Mouse (Mus musculus): ENCODE measurements around the gene Rtn4r. TPM values are rescaled to one million over a fixed set of nuclear protein-coding genes. Genes with fewer than 3 reads are reported as not detected.
A peak's percentile ranks its signal among the peaks of the same experiment; 100 is the strongest.

The Rtn4r gene
- total and polyA plus RNA-seq, 3 experiments = 0.04 TPM; not detected in 2

DNA sequence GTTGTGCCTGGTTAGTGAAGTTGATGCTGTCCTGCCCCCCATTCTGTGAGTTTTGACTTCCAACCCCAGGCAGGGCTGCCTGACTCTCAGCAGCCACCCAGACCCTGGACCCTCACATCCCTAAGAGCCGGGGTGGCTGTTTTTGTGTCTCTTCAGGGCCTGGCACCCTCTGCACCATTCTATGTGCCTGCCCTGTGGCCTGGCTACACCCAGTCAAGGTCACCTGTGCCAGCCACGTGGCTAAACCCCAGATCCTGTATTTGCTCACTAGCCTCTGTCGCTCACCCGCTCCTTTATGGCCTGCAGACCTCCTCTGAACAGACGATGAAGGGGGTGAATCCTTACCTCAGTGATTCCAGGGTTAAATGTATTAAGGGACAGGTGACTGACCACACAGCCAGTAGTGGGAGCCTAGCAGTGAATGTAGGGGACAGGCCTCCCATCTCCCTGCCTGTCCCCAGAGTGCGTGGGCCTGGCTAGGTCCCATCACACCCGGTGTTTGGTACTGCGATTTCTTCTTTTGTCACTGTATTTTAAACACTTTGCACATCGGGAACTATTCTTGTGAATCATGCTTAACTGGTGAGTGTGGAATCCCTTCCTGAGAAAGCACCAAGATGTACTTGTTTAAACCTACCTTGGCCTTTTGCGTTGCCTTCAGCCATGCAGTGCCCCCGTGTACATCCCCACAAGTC lies 4.0 kb downstream of the Rtn4r start:
- DNase-seq (ENCODE audit: low read depth, low spot score) = no peak
- Histone ChIP-seq H3K27me3 (ENCODE audit: control insufficient read depth in 1 of 2, insufficient read depth in 2 of 2, low read length in 2 of 2) (peaks cover 0 to 11% of the 10 kb centered on the region in 2 experiments; a peak in 2 of 4 replicates), H3K4me3 (ENCODE audit: control insufficient read depth in 1 of 2, insufficient read depth in 1 of 2, low read depth in 2 of 2, low read length in 2 of 2) (no peak overlapping the region), H3K27ac (ENCODE audit: control insufficient read depth, low read depth, low read length) (no peak overlapping the region), H3K9me3 (replicated peaks; ENCODE audit: insufficient read depth, low read length) (no peaks in the 10 kb centered on the region), H3K4me1 (ENCODE audit: control insufficient read depth in 1 of 2, insufficient read depth in 2 of 2, low read length in 2 of 2) (0 out of 4 replicates have a peak, but pooled peaks cover 0 to 2% of the 10 kb centered on the region in 2 experiments), H3K36me3 (ENCODE audit: control insufficient read depth in 1 of 2, insufficient read depth in 2 of 2, low read length in 2 of 2) (no peaks in the 10 kb centered on the region; a peak in 1 of 4 replicates), H3K79me2 (ENCODE audit: control insufficient read depth, insufficient read depth, low read length, poor library complexity) (no peaks in the 10 kb centered on the region), H3K9ac (ENCODE audit: control insufficient read depth, low read depth, low read length, poor library complexity, severe bottlenecking) (no peak overlapping the region)
- TF ChIP-seq MYB (IDR thresholded peaks at IDR 0.05; ENCODE audit: low read depth, low read length) (no peak), SMC3 (IDR thresholded peaks at IDR 0.05; ENCODE audit: low read depth, low read length) (no peak)

DNA sequence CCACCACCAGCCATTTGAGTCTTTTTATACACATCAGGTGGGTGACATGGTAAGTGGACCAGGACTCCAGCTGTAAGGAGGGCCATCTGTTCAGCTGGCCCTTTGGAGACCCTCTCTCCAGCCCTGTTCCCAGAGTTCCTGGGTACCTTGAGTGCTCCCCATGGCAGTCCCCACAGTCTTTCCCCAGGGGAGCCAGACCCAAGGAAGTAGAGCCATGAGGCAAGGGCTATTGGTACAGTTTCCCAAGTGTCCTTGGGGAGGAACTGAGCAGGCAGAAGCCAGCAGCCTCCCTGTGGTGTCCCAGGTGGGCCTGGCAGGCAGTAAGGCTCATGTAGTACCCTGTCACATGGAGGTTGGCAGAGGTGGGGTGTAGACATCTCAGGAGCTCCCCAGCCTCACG lies 4.6 kb downstream of the Rtn4r start:
- Histone ChIP-seq H3K27me3 (ENCODE audit: control insufficient read depth in 1 of 2, insufficient read depth in 2 of 2, low read length in 2 of 2) (peaks cover 0 to 13% of the 10 kb centered on the region in 2 experiments; a peak in 2 of 4 replicates), H3K4me3 (ENCODE audit: control insufficient read depth in 1 of 2, insufficient read depth in 1 of 2, low read depth in 2 of 2, low read length in 2 of 2) (no peak overlapping the region), H3K36me3 (ENCODE audit: control insufficient read depth in 1 of 2, insufficient read depth in 2 of 2, low read length in 2 of 2) (no peaks in the 10 kb centered on the region; a peak in 1 of 4 replicates)

GRCm38 (mm10) chr16:18132575-18132974 lies 5.1 kb downstream of the Rtn4r start:
- no peak for DNase-seq (ENCODE audit: low read depth, low spot score)
- no peak overlapping the region for H3K4me3 ChIP-seq (ENCODE audit: control insufficient read depth in 1 of 2, insufficient read depth in 1 of 2, low read depth in 2 of 2, low read length in 2 of 2)
- peaks cover 2 to 11% of the 10 kb centered on the region in 2 experiments; a peak in 3 of 4 replicates for H3K27me3 ChIP-seq (ENCODE audit: control insufficient read depth in 1 of 2, insufficient read depth in 2 of 2, low read length in 2 of 2)
- no peak for TF ChIP-seq HCFC1 (IDR thresholded peaks at IDR 0.05; ENCODE audit: low read depth, low read length)
- no peak for TF ChIP-seq E2F4 (IDR thresholded peaks at IDR 0.05; ENCODE audit: borderline replicate concordance, low read depth, low read length)
- peak; percentile 20; the same call in 1 of the 2 replicates for TF ChIP-seq MAFK (IDR thresholded peaks at IDR 0.05; ENCODE audit: borderline replicate concordance, low read depth, low read length)
- no peak for TF ChIP-seq ETS1 (IDR thresholded peaks at IDR 0.05; ENCODE audit: low read depth, low read length)
- H3K27ac ChIP-seq (ENCODE audit: control insufficient read depth, low read depth, low read length) = no peak overlapping the region
- H3K9me3 ChIP-seq (replicated peaks; ENCODE audit: insufficient read depth, low read length) = no peaks in the 10 kb centered on the region
- no peaks in the 10 kb centered on the region; a peak in 1 of 4 replicates for H3K36me3 ChIP-seq (ENCODE audit: control insufficient read depth in 1 of 2, insufficient read depth in 2 of 2, low read length in 2 of 2)
- H3K79me2 ChIP-seq (ENCODE audit: control insufficient read depth, insufficient read depth, low read length, poor library complexity) = no peaks in the 10 kb centered on the region
- no peak overlapping the region for H3K9ac ChIP-seq (ENCODE audit: control insufficient read depth, low read depth, low read length, poor library complexity, severe bottlenecking)
- 0 out of 4 replicates have a peak, but pooled peaks cover 0 to 2% of the 10 kb centered on the region in 2 experiments for H3K4me1 ChIP-seq (ENCODE audit: control insufficient read depth in 1 of 2, insufficient read depth in 2 of 2, low read length in 2 of 2)

More for the DNA sequence above, 4.6 kb downstream of the Rtn4r start:
- H3K27ac ChIP-seq (ENCODE audit: control insufficient read depth, low read depth, low read length) = no peak overlapping the region
- DNase-seq (ENCODE audit: low read depth, low spot score) = no peak
- H3K4me1 ChIP-seq (ENCODE audit: control insufficient read depth in 1 of 2, insufficient read depth in 2 of 2, low read length in 2 of 2) = 0 out of 4 replicates have a peak, but pooled peaks cover 0 to 2% of the 10 kb centered on the region in 2 experiments
- H3K79me2 ChIP-seq (ENCODE audit: control insufficient read depth, insufficient read depth, low read length, poor library complexity) = no peaks in the 10 kb centered on the region
- no peak for TF ChIP-seq NRF1 (IDR thresholded peaks at IDR 0.05; ENCODE audit: insufficient read depth, low read depth, low read length, poor library complexity, severe bottlenecking)
- no peak for TF ChIP-seq E2F4 (IDR thresholded peaks at IDR 0.05; ENCODE audit: borderline replicate concordance, low read depth, low read length)
- no peak for TF ChIP-seq HCFC1 (IDR thresholded peaks at IDR 0.05; ENCODE audit: low read depth, low read length)
- no peak for TF ChIP-seq POLR2AphosphoS5 (IDR thresholded peaks at IDR 0.05; ENCODE audit: borderline replicate concordance, low read depth, low read length)
- no peak for TF ChIP-seq TCF12 (IDR thresholded peaks at IDR 0.05; ENCODE audit: low read depth, low read length)
- TF ChIP-seq CHD1 (IDR thresholded peaks at IDR 0.05; ENCODE audit: low read depth, low read length) = no peak
- no peak for TF ChIP-seq USF1 (IDR thresholded peaks at IDR 0.05; ENCODE audit: low read depth, low read length)
- no peak for TF ChIP-seq EP300 (IDR thresholded peaks at IDR 0.05; ENCODE audit: low read depth in 1 of 2, low read length in 2 of 2)
- TF ChIP-seq MAX (IDR thresholded peaks at IDR 0.05; ENCODE audit: low read length) = no peak
- TF ChIP-seq ZKSCAN1 (IDR thresholded peaks at IDR 0.05; ENCODE audit: low read depth, low read length) = no peak
- H3K9ac ChIP-seq (ENCODE audit: control insufficient read depth, low read depth, low read length, poor library complexity, severe bottlenecking) = no peak overlapping the region
- H3K9me3 ChIP-seq (replicated peaks; ENCODE audit: insufficient read depth, low read length) = no peaks in the 10 kb centered on the region
